Mouse (Mus musculus) liver, embryonic 16.5 days (tissue): ENCODE measurements around the gene Ppp1r14c. TPM values are rescaled to one million over a fixed set of nuclear protein-coding genes. Genes with fewer than 3 reads are reported as not detected.

Experiments used
- ATAC-seq: fragments of 200-750 bp; cut with Nextera tagmentation; 2 replicates; pipeline ENCODE4 v1.8.0; 2017; ENCODE audit warnings: low read depth, mild to moderate bottlenecking, moderate number of reproducible peaks, moderate library complexity
- H3K27ac ChIP-seq: fragments of 300-500 bp; sonication (generic); 2 replicates; pipeline ENCODE4 v1.5.1; 2014; ENCODE audit warnings: mild to moderate bottlenecking, low read length
- H3K27me3 ChIP-seq: fragments of 300-500 bp; sonication (generic); 2 replicates; pipeline ENCODE4 v1.6.1; 2014; ENCODE audit warnings: low read depth, low read length, mixed read lengths; ENCODE audit not compliant: control insufficient read depth, insufficient read depth
- H3K36me3 ChIP-seq: fragments of 300-500 bp; sonication (generic); 2 replicates; pipeline ENCODE4 v1.6.1; 2014; ENCODE audit warnings: mild to moderate bottlenecking; ENCODE audit not compliant: control insufficient read depth, insufficient read depth
- H3K4me1 ChIP-seq: fragments of 300-500 bp; sonication (generic); 2 replicates; pipeline ENCODE4 v1.6.1; 2014; ENCODE audit warnings: low read depth, low read length, mixed read lengths; ENCODE audit not compliant: control insufficient read depth
- H3K4me2 ChIP-seq: fragments of 300-500 bp; sonication (generic); 2 replicates; pipeline ENCODE4 v1.6.1; 2014; ENCODE audit warnings: low read depth, low read length, mixed read lengths
- H3K4me3 ChIP-seq: fragments of 300-500 bp; sonication (generic); 2 replicates; pipeline ENCODE4 v1.5.1; 2014; ENCODE audit warnings: low read depth, mild to moderate bottlenecking, low read length
- H3K9ac ChIP-seq: fragments of 300-500 bp; sonication (generic); 2 replicates; pipeline ENCODE4 v1.6.1; 2014; ENCODE audit warnings: low read depth, low read length
- H3K9me3 ChIP-seq: fragments of 300-500 bp; sonication (generic); replicated peaks from 2 replicates; pipeline ENCODE4 v1.6.1; 2016; ENCODE audit warnings: low read length; ENCODE audit not compliant: control insufficient read depth
- WGBS: fragments of 180-500 bp; shearing (Covaris S2); extraction: QIAGEN DNeasy Blood & Tissue Kit; methylation state at CpG from one replicate; pipeline ENCODE4 v1.1.7; 2014; ENCODE audit not compliant: insufficient replicate concordance; 5-methylcytosine and 5-hydroxymethylcytosine counted together
- polyA plus RNA-seq: library from polyadenylated mRNA; unstranded; fragments of >200 nt; fragmentation: Nextera tagmentation; extraction: Ambion mirVana; gene quantifications from 2 replicates; pipeline ENCODE4 v1.2.1, GENCODE M21; 2015

Gene Ppp1r14c
- polyA plus RNA-seq, 1 experiment from 2014 or later = 0.33 TPM

- 62% methylated on average over 10 of the region's 10 CpGs for WGBS
Observed at GRCm38 (mm10) chr10:3396008-3396795, 30.3 kb downstream of the Ppp1r14c start.

GRCm38 (mm10) chr10:3397406-3397805 lies 31.5 kb downstream of the Ppp1r14c start:
- no peak for ATAC-seq
- Histone ChIP-seq H3K4me2 (no peak overlapping the region), H3K9me3 (no peaks in the 10 kb centered on the region), H3K36me3 (no peaks in the 10 kb centered on the region), H3K27ac (no peak overlapping the region), H3K4me1 (no peaks in the 10 kb centered on the region), H3K4me3 (no peak overlapping the region), H3K27me3 (no peaks in the 10 kb centered on the region), H3K9ac (no peak overlapping the region)
- WGBS = 50% methylated on average over 3 of the region's 3 CpGs

More at GRCm38 (mm10) chr10:3396008-3396795, 30.3 kb downstream of the Ppp1r14c start:
- no peak overlapping the region for H3K9ac ChIP-seq
- no peak overlapping the region for H3K27ac ChIP-seq
- no peaks in the 10 kb centered on the region for H3K36me3 ChIP-seq
- no peak overlapping the region for H3K4me2 ChIP-seq
- no peaks in the 10 kb centered on the region for H3K27me3 ChIP-seq
- no peaks in the 10 kb centered on the region for H3K9me3 ChIP-seq
- no peaks in the 10 kb centered on the region for H3K4me1 ChIP-seq
- no peak overlapping the region for H3K4me3 ChIP-seq
- ATAC-seq = no peak

GRCm38 (mm10) chr10:3398051-3398450 lies 32.2 kb downstream of the Ppp1r14c start:
- Histone ChIP-seq H3K36me3 (no peaks in the 10 kb centered on the region), H3K4me1 (no peaks in the 10 kb centered on the region), H3K27me3 (no peaks in the 10 kb centered on the region), H3K4me2 (no peak overlapping the region), H3K9me3 (no peaks in the 10 kb centered on the region), H3K9ac (no peak overlapping the region), H3K4me3 (no peak overlapping the region), H3K27ac (no peak overlapping the region)
- WGBS = 71% methylated on average over 5 of the region's 5 CpGs
- no peak for ATAC-seq

GRCm38 (mm10) chr10:3402284-3402683 lies 36.4 kb downstream of the Ppp1r14c start:
- H3K27me3 ChIP-seq = no peaks in the 10 kb centered on the region
- H3K9ac ChIP-seq = no peak overlapping the region
- no peak overlapping the region for H3K4me2 ChIP-seq
- 49% methylated on average over 5 of the region's 5 CpGs for WGBS
- ATAC-seq = no peak
- no peaks in the 10 kb centered on the region for H3K9me3 ChIP-seq
- H3K36me3 ChIP-seq = no peaks in the 10 kb centered on the region
- no peak overlapping the region for H3K27ac ChIP-seq
- H3K4me3 ChIP-seq = no peak overlapping the region
- H3K4me1 ChIP-seq = no peaks in the 10 kb centered on the region

- Histone ChIP-seq H3K4me3 (no peak overlapping the region), H3K36me3 (no peaks in the 10 kb centered on the region), H3K9ac (no peak overlapping the region), H3K27me3 (no peaks in the 10 kb centered on the region), H3K9me3 (no peaks in the 10 kb centered on the region), H3K4me2 (no peak overlapping the region), H3K27ac (no peak overlapping the region), H3K4me1 (no peaks in the 10 kb centered on the region)
- ATAC-seq = no peak
- 59% methylated on average over 7 of the region's 7 CpGs for WGBS
Observed at GRCm38 (mm10) chr10:3403416-3404137, 37.7 kb downstream of the Ppp1r14c start.

- 59% methylated on average over 4 of the region's 4 CpGs for whole genome bisulfite sequencing
- Histone ChIP-seq H3K36me3 (no peaks in the 10 kb centered on the region), H3K9me3 (no peaks in the 10 kb centered on the region), H3K9ac (no peak overlapping the region), H3K27ac (no peak overlapping the region), H3K4me2 (no peak overlapping the region), H3K4me3 (no peak overlapping the region), H3K27me3 (no peaks in the 10 kb centered on the region), H3K4me1 (no peaks in the 10 kb centered on the region)
- no peak for ATAC-seq
Observed at GRCm38 (mm10) chr10:3404362-3404761, 38.5 kb downstream of the Ppp1r14c start.

GRCm38 (mm10) chr10:3406280-3406679 lies 40.4 kb downstream of the Ppp1r14c start:
- Histone ChIP-seq H3K4me2 (no peak overlapping the region), H3K9me3 (no peaks in the 10 kb centered on the region), H3K36me3 (no peaks in the 10 kb centered on the region), H3K27ac (no peak overlapping the region), H3K27me3 (no peaks in the 10 kb centered on the region), H3K4me1 (no peaks in the 10 kb centered on the region), H3K4me3 (no peak overlapping the region), H3K9ac (no peak overlapping the region)
- 44% methylated on average over 2 of the region's 2 CpGs for WGBS
- ATAC-seq = no peak

- Histone ChIP-seq H3K4me1 (no peaks in the 10 kb centered on the region), H3K4me2 (no peak overlapping the region), H3K27ac (no peak overlapping the region), H3K4me3 (no peak overlapping the region), H3K36me3 (no peaks in the 10 kb centered on the region), H3K9ac (no peak overlapping the region), H3K9me3 (no peaks in the 10 kb centered on the region), H3K27me3 (no peaks in the 10 kb centered on the region)
- ATAC-seq = no peak
- 58% methylated on average over 6 of the region's 6 CpGs for WGBS
Observed at GRCm38 (mm10) chr10:3408036-3408661, 42.3 kb downstream of the Ppp1r14c start.

GRCm38 (mm10) chr10:3408699-3409098 lies 42.8 kb downstream of the Ppp1r14c start:
- no peaks in the 10 kb centered on the region for H3K9me3 ChIP-seq
- ATAC-seq = no peak
- 68% methylated on average over 3 of the region's 3 CpGs for WGBS
- no peaks in the 10 kb centered on the region for H3K27me3 ChIP-seq
- H3K27ac ChIP-seq = no peak overlapping the region
- H3K4me2 ChIP-seq = no peak overlapping the region
- no peaks in the 10 kb centered on the region for H3K36me3 ChIP-seq
- no peak overlapping the region for H3K9ac ChIP-seq
- H3K4me1 ChIP-seq = no peaks in the 10 kb centered on the region
- H3K4me3 ChIP-seq = no peak overlapping the region
